Mouse (Mus musculus): ENCODE results near the gene Pigu.

- TF ChIP-seq CTCF (conservative IDR thresholded peaks at IDR 0.05; ENCODE audit: insufficient read depth, insufficient read length, low read depth, low read length) (no peak), POLR2A (IDR thresholded peaks at IDR 0.05; ENCODE audit: low read depth, low read length) (no peak)
Observed at GRCm38 (mm10) chr2:155290066-155290465, 67.2 kb downstream of the Pigu start.
